Mouse (Mus musculus) liver, adult (tissue): ENCODE measurements around the gene Cdc42se1.

Source experiments
- GATA4 ChIP-seq: IDR thresholded peaks from 2 replicates; pipeline ENCODE4 v1.6.1; 2014; ENCODE audit warnings: mild to moderate bottlenecking, low read length; ENCODE audit not compliant: insufficient replicate concordance

Gene Cdc42se1

GRCm38 (mm10) chr3:95235386-95236301 is 7.1 kb downstream of the Cdc42se1 start:
- TF ChIP-seq GATA4: no peak

- TF ChIP-seq GATA4: no peak
These were observed 9.1 kb downstream of the Cdc42se1 start for GRCm38 (mm10) chr3:95237541-95238099.

- no peak for TF ChIP-seq GATA4
These were observed 10.5 kb downstream of the Cdc42se1 start for GRCm38 (mm10) chr3:95239022-95239421.

GRCm38 (mm10) chr3:95239971-95240370 is 11.4 kb downstream of the Cdc42se1 start:
- no peak for TF ChIP-seq GATA4

- TF ChIP-seq GATA4: no peak
These were observed 12.4 kb downstream of the Cdc42se1 start for GRCm38 (mm10) chr3:95240900-95241299.

GRCm38 (mm10) chr3:95241498-95241897 is 13.0 kb downstream of the Cdc42se1 start, which contains the start of gene Gm128:
Gene Gm128, minus strand, starts transcription at chr3:95241598.
- no peak for TF ChIP-seq GATA4

- TF ChIP-seq GATA4: no peak
These were observed 14.6 kb downstream of the Cdc42se1 start for GRCm38 (mm10) chr3:95243086-95243485.

- no peak for TF ChIP-seq GATA4
These were observed 18.1 kb downstream of the Cdc42se1 start for GRCm38 (mm10) chr3:95246465-95247231.

- TF ChIP-seq GATA4: no peak
These were observed 19.3 kb downstream of the Cdc42se1 start for GRCm38 (mm10) chr3:95247660-95248336.

- no peak for TF ChIP-seq GATA4
These were observed 21.8 kb downstream of the Cdc42se1 start for GRCm38 (mm10) chr3:95250361-95250760.

- TF ChIP-seq GATA4: no peak
These were observed 22.4 kb downstream of the Cdc42se1 start, which contains the start of gene Bnipl for GRCm38 (mm10) chr3:95250783-95251424. Gene Bnipl, minus strand, starts transcription at chr3:95251193.

- no peak for TF ChIP-seq GATA4
These were observed 28.4 kb downstream of the Cdc42se1 start for GRCm38 (mm10) chr3:95256931-95257330.

- TF ChIP-seq GATA4: no peak
These were observed 33.4 kb downstream of the Cdc42se1 start for GRCm38 (mm10) chr3:95261975-95262374.

GRCm38 (mm10) chr3:95263089-95263739 is 34.7 kb downstream of the Cdc42se1 start:
- peak; percentile 87 for TF ChIP-seq GATA4
